Mouse (Mus musculus) lung, postnatal 0 days (tissue): ENCODE data around the gene Sim1.

Experiments
- CTCF ChIP-seq: IDR thresholded peaks from 2 replicates; pipeline ENCODE4 v1.5.1; 2016; ENCODE audit warnings: antibody characterized with exemption, mild to moderate bottlenecking
- EP300 ChIP-seq: IDR thresholded peaks from 2 replicates; pipeline ENCODE4 v1.6.1; 2016; ENCODE audit warnings: antibody characterized with exemption, mild to moderate bottlenecking, control low read depth

- TF ChIP-seq CTCF = no peak
- no peak for TF ChIP-seq EP300
These were observed 3.9 kb upstream of the Sim1 start for GRCm38 (mm10) chr10:50890621-50891020.
